ENCODE assay signal across 12 mouse cellular contexts in the genomic region with DNA sequence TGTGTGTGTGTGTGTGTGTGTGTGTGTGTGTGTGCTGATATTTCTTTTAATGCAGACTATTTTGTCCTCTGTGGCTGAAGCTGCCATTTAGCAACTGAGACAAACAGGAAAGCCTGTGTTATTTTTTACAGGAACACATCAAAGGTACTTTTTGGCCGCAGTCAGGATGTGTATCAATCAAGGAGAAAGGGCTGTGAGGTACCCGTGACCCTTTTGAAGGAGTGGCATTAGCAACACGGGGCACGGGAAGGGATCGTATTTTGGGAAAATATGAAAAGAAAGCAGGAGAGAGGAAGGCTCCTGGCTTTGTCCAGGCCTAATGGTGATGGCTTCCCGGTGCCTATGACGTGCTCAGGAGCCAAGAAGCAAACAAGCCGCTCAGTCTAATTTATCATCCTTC. TPM values are rescaled to one million over a fixed set of nuclear protein-coding genes. Genes with fewer than 3 reads are reported as not detected.
DNase-seq lines count a peak whose midpoint lies in the region; ATAC-seq and TF ChIP-seq lines count a peak whose summit lies in the region.
"Had no signal": no experiment of that assay in that cellular context is flagged by ENCODE, and none has a peak within 500 bp of the region (broad histone marks: within the 10 kb centered on the region; RNA-seq: fewer than 3 reads in every experiment).

No protein-coding gene starts in this region.

- TF ChIP-seq POLR2A in small intestine, adult 2 months (IDR thresholded peaks at IDR 0.05; ENCODE audit: low read depth, low read length), result no peak

- DNase-seq in heart, adult 9 months (ENCODE audit: low spot score in 2 of 2), result no peak
- peak; percentile 61 for DNase-seq in lung, embryonic 14.5 days
- DNase-seq in lung, postnatal 25 days (ENCODE audit: low spot score), result no peak
- no peak for DNase-seq in hindbrain, embryonic 14.5 days (ENCODE audit: low spot score)
- DNase-seq in gastrocnemius, postnatal 36 days, result no peak
- no peak for DNase-seq in frontal cortex, postnatal 14 days (ENCODE audit: low spot score in 2 of 2)
- DNase-seq: gastrocnemius, postnatal 25 days; right cerebral cortex, postnatal 14 days; thymus, postnatal 4 days had no signal

- H3K4me1 ChIP-seq in heart, embryonic 13.5 days, result peaks cover 58% of the 10 kb centered on the region
- H3K4me1 ChIP-seq in lung, embryonic 14.5 days (ENCODE audit: insufficient read depth), result peaks cover 29% of the 10 kb centered on the region
- peaks cover 41% of the 10 kb centered on the region for H3K4me1 ChIP-seq in hindbrain, embryonic 14.5 days (replicated peaks; ENCODE audit: control insufficient read depth, insufficient read depth, low read length)
- H3K4me1 ChIP-seq in small intestine, adult 2 months (ENCODE audit: control insufficient read depth, insufficient read depth, insufficient read length, low read length), result no peaks in the 10 kb centered on the region

- peak overlapping the region; percentile 76 for H3K27ac ChIP-seq in heart, embryonic 13.5 days (replicated peaks)
- H3K27ac ChIP-seq in lung, embryonic 14.5 days (ENCODE audit: low read depth), result peak overlapping the region; percentile 59; the same call in 1 of the 2 replicates
- H3K27ac ChIP-seq in hindbrain, embryonic 14.5 days, result peak overlapping the region; percentile 47; the same call in 1 of the 2 replicates
- H3K27ac ChIP-seq in small intestine, adult 2 months (ENCODE audit: insufficient read depth, low read depth, low read length), result peak overlapping the region; percentile 3; the same call in 1 of the 2 replicates

- H3K9me3 ChIP-seq in heart, embryonic 13.5 days, result no peaks in the 10 kb centered on the region
- H3K9me3 ChIP-seq in lung, embryonic 14.5 days (ENCODE audit: low read depth, low read length), result no peaks in the 10 kb centered on the region
- H3K9me3 ChIP-seq in hindbrain, embryonic 14.5 days (ENCODE audit: control insufficient read depth, low read length), result no peaks in the 10 kb centered on the region

- no peak for ATAC-seq in heart, embryonic 13.5 days (ENCODE audit: extremely low read depth, insufficient number of reproducible peaks, low FRiP score, low TSS enrichment)
- peak; percentile 50 for ATAC-seq in lung, embryonic 14.5 days (ENCODE audit: insufficient read depth)
- no peak for ATAC-seq in hindbrain, embryonic 14.5 days (ENCODE audit: low FRiP score)

- no peaks in the 10 kb centered on the region for H3K36me3 ChIP-seq in heart, embryonic 13.5 days
- no peaks in the 10 kb centered on the region for H3K36me3 ChIP-seq in lung, embryonic 14.5 days (ENCODE audit: insufficient read depth)
- H3K36me3 ChIP-seq in hindbrain, embryonic 14.5 days (replicated peaks; ENCODE audit: control insufficient read depth, insufficient read depth), result no peaks in the 10 kb centered on the region
- no peaks in the 10 kb centered on the region for H3K36me3 ChIP-seq in small intestine, adult 2 months (ENCODE audit: control insufficient read depth, insufficient read depth, low read length)

- H3K27me3 ChIP-seq in heart, embryonic 13.5 days (replicated peaks), result no peaks in the 10 kb centered on the region
- no peaks in the 10 kb centered on the region for H3K27me3 ChIP-seq in lung, embryonic 14.5 days (ENCODE audit: insufficient read depth, low read length)
- no peaks in the 10 kb centered on the region for H3K27me3 ChIP-seq in hindbrain, embryonic 14.5 days (ENCODE audit: control insufficient read depth, insufficient read depth, low read length)
- no peaks in the 10 kb centered on the region for H3K27me3 ChIP-seq in small intestine, adult 2 months (ENCODE audit: control insufficient read depth, insufficient read depth, low read length)

- intact Hi-C loops in gastrocnemius, postnatal 36 days (cut with DNase I), result no loop called here

- H3K4me2 ChIP-seq in heart, embryonic 13.5 days, result peak overlapping the region; percentile 31
- H3K4me2 ChIP-seq in lung, embryonic 14.5 days, result peak overlapping the region; percentile 32; the same call in 1 of the 2 replicates
- H3K4me2 ChIP-seq in hindbrain, embryonic 14.5 days (replicated peaks), result no peak overlapping the region

- H3K4me3 ChIP-seq in heart, embryonic 13.5 days, result no peak overlapping the region
- no peak overlapping the region for H3K4me3 ChIP-seq in lung, embryonic 14.5 days (ENCODE audit: low read depth, low read length)
- H3K4me3 ChIP-seq in hindbrain, embryonic 14.5 days (replicated peaks; ENCODE audit: low read length), result no peak overlapping the region
- no peak overlapping the region for H3K4me3 ChIP-seq in small intestine, adult 2 months (ENCODE audit: low read depth, low read length)

- WGBS in heart, embryonic 13.5 days, result 38% methylated on average over 8 of the region's 8 CpGs
- 25% methylated on average over 8 of the region's 8 CpGs for WGBS in lung, embryonic 14.5 days
- WGBS in hindbrain, embryonic 14.5 days, result 53% methylated on average over 8 of the region's 8 CpGs
- 62% methylated on average over 8 of the region's 8 CpGs for WGBS in small intestine, adult 2 months

- no peak for TF ChIP-seq CTCF in lung, embryonic 14.5 days (IDR thresholded peaks at IDR 0.05; ENCODE audit: low read depth)
- no peak for TF ChIP-seq CTCF in small intestine, adult 2 months (IDR thresholded peaks at IDR 0.05; ENCODE audit: extremely low read depth, insufficient read length, insufficient replicate concordance, low read depth, low read length)

- no peak overlapping the region for H3K9ac ChIP-seq in heart, embryonic 13.5 days
- H3K9ac ChIP-seq in lung, embryonic 14.5 days, result no peak overlapping the region
- no peak overlapping the region for H3K9ac ChIP-seq in hindbrain, embryonic 14.5 days

RNA-seq across cellular contexts. Expression of a gene that starts 31.0 kb away (rescaled TPM):
- polyA plus RNA-seq in heart, embryonic 13.5 days (2015; fragmentation: Nextera tagmentation; extraction: Ambion mirVana), result 4.0 and 4.1 TPM in 2 replicates
- 7.9 and 8.9 TPM in 2 replicates for polyA plus RNA-seq in lung, embryonic 14.5 days (2014; fragmentation: Nextera tagmentation; extraction: Ambion mirVana)
- polyA plus RNA-seq in hindbrain, embryonic 14.5 days (2014; fragmentation: Nextera tagmentation; extraction: Ambion mirVana), result 29.8 and 38.1 TPM in 2 replicates
- polyA plus RNA-seq in small intestine, adult 2 months (2012; rRNA removed), result 4.2 and 5.8 TPM in 2 replicates
- total RNA-seq in gastrocnemius, postnatal 36 days (2021), result 10 to 100 TPM in 1 of 2 experiments, 1 to 10 TPM in 1; 9.4 to 10.7 TPM
- total RNA-seq: megakaryocyte, adult 5-6 weeks had no signal

Comparison
In these comparisons a context has a peak if more than half of its experiments do, and no peak if none do; other contexts are left out.
1. H3K27ac ChIP-seq: peak in every context shown above with its lines; median percentile 76 in heart, embryonic 13.5 days; 59 in lung, embryonic 14.5 days; 47 in hindbrain, embryonic 14.5 days; 3 in small intestine, adult 2 months.